Mouse (Mus musculus): Measurements from ENCODE around the gene 0610012G03Rik. TPM values are rescaled to one million over a fixed set of nuclear protein-coding genes. Genes with fewer than 3 reads are reported as not detected.

0610012G03Rik gene
- polyA plus RNA-seq, 1 experiment from 2014 or later = 103 TPM

GRCm38 (mm10) chr16:31934550-31935010, 13.7 kb downstream of the 0610012G03Rik start:
- peak overlapping the region; percentile 52 for H3K4me2 ChIP-seq (replicated peaks; ENCODE audit: low read depth, low read length)
- 21% methylated on average over 13 of the region's 13 CpGs for WGBS
- H3K36me3 ChIP-seq (ENCODE audit: insufficient read depth, low read length) = no peaks in the 10 kb centered on the region
- peaks cover 26% of the 10 kb centered on the region for H3K4me1 ChIP-seq (ENCODE audit: insufficient read depth, low read length)
- peaks cover 30% of the 10 kb centered on the region for H3K27me3 ChIP-seq (ENCODE audit: insufficient read depth, low read length)
- ATAC-seq (ENCODE audit: low FRiP score, low TSS enrichment) = no peak
- H3K27ac ChIP-seq (ENCODE audit: low read length) = no peak overlapping the region
- 0 out of 2 replicates have a peak overlapping the region, but pooled peaks have one; percentile 2 for H3K9ac ChIP-seq (replicated peaks; ENCODE audit: low read length)
- peak overlapping the region; percentile 35 for H3K4me3 ChIP-seq (ENCODE audit: low read length)
- no peaks in the 10 kb centered on the region; the same call in 1 of the 2 replicates for H3K9me3 ChIP-seq (ENCODE audit: low read length)

- peak within 1 kb of the TSS; percentile 67 for H3K4me2 ChIP-seq (replicated peaks; ENCODE audit: low read depth, low read length)
- no peaks in the 10 kb centered on the region for H3K36me3 ChIP-seq (ENCODE audit: insufficient read depth, low read length)
- peaks cover 30% of the 10 kb centered on the region for H3K27me3 ChIP-seq (ENCODE audit: insufficient read depth, low read length)
- H3K4me1 ChIP-seq (ENCODE audit: insufficient read depth, low read length) = peaks cover 26% of the 10 kb centered on the region
- ATAC-seq (ENCODE audit: low FRiP score, low TSS enrichment) = no peak
- peak within 1 kb of the TSS; percentile 53 for H3K4me3 ChIP-seq (ENCODE audit: low read length)
- H3K27ac ChIP-seq (ENCODE audit: low read length) = no peak within 1 kb of the TSS
- 7% methylated on average over 42 of the region's 42 CpGs for WGBS
- H3K9ac ChIP-seq (replicated peaks; ENCODE audit: low read length) = peak within 1 kb of the TSS; percentile 46
- H3K9me3 ChIP-seq (ENCODE audit: low read length) = no peaks in the 10 kb centered on the region; the same call in 1 of the 2 replicates
Measured at GRCm38 (mm10) chr16:31933751-31934549, 14.3 kb downstream of the 0610012G03Rik start, which contains the start of gene Pigz. Gene Pigz, plus strand, starts transcription at chr16:31933851.

- no peak overlapping the region for H3K27ac ChIP-seq (ENCODE audit: low read length)
- H3K4me2 ChIP-seq (replicated peaks; ENCODE audit: low read depth, low read length) = peak overlapping the region; percentile 67
- peak; percentile 85 for ATAC-seq (ENCODE audit: low FRiP score, low TSS enrichment)
- H3K4me3 ChIP-seq (ENCODE audit: low read length) = peak overlapping the region; percentile 53
- H3K9me3 ChIP-seq (ENCODE audit: low read length) = no peaks in the 10 kb centered on the region; the same call in 1 of the 2 replicates
- H3K27me3 ChIP-seq (ENCODE audit: insufficient read depth, low read length) = peaks cover 30% of the 10 kb centered on the region
- peak overlapping the region; percentile 46 for H3K9ac ChIP-seq (replicated peaks; ENCODE audit: low read length)
- H3K36me3 ChIP-seq (ENCODE audit: insufficient read depth, low read length) = no peaks in the 10 kb centered on the region
- WGBS = under 1% methylated on average over 50 of the region's 50 CpGs
- peaks cover 26% of the 10 kb centered on the region for H3K4me1 ChIP-seq (ENCODE audit: insufficient read depth, low read length)
Measured at GRCm38 (mm10) chr16:31932840-31933697, 15.2 kb downstream of the 0610012G03Rik start.

- no peak overlapping the region for H3K27ac ChIP-seq (ENCODE audit: low read length)
- peaks cover 26% of the 10 kb centered on the region for H3K4me1 ChIP-seq (ENCODE audit: insufficient read depth, low read length)
- WGBS = 61% methylated on average over 5 of the region's 5 CpGs
- no peaks in the 10 kb centered on the region for H3K36me3 ChIP-seq (ENCODE audit: insufficient read depth, low read length)
- no peak overlapping the region for H3K4me3 ChIP-seq (ENCODE audit: low read length)
- H3K9ac ChIP-seq (replicated peaks; ENCODE audit: low read length) = 0 out of 2 replicates have a peak overlapping the region, but pooled peaks have one; percentile 46
- H3K9me3 ChIP-seq (ENCODE audit: low read length) = no peaks in the 10 kb centered on the region; the same call in 1 of the 2 replicates
- H3K27me3 ChIP-seq (ENCODE audit: insufficient read depth, low read length) = peaks cover 30% of the 10 kb centered on the region
- peak overlapping the region; percentile 67 for H3K4me2 ChIP-seq (replicated peaks; ENCODE audit: low read depth, low read length)
- no peak for ATAC-seq (ENCODE audit: low FRiP score, low TSS enrichment)
Measured at GRCm38 (mm10) chr16:31932255-31932654, 16.0 kb downstream of the 0610012G03Rik start.

- Histone ChIP-seq H3K9ac (replicated peaks; ENCODE audit: low read length) (no peak overlapping the region), H3K4me1 (ENCODE audit: insufficient read depth, low read length) (peaks cover 26% of the 10 kb centered on the region), H3K27me3 (ENCODE audit: insufficient read depth, low read length) (peaks cover 27% of the 10 kb centered on the region), H3K27ac (ENCODE audit: low read length) (no peak overlapping the region), H3K36me3 (ENCODE audit: insufficient read depth, low read length) (no peaks in the 10 kb centered on the region), H3K4me2 (replicated peaks; ENCODE audit: low read depth, low read length) (no peak overlapping the region), H3K9me3 (ENCODE audit: low read length) (no peaks in the 10 kb centered on the region), H3K4me3 (ENCODE audit: low read length) (no peak overlapping the region)
- ATAC-seq (ENCODE audit: low FRiP score, low TSS enrichment) = no peak
- WGBS = 59% methylated on average over 17 of the region's 17 CpGs
Measured at GRCm38 (mm10) chr16:31931330-31931729, 17.0 kb downstream of the 0610012G03Rik start.

- H3K9ac ChIP-seq (replicated peaks; ENCODE audit: low read length) = no peak overlapping the region
- 80% methylated on average over 5 of the region's 5 CpGs for WGBS
- no peak overlapping the region for H3K4me2 ChIP-seq (replicated peaks; ENCODE audit: low read depth, low read length)
- no peak overlapping the region for H3K4me3 ChIP-seq (ENCODE audit: low read length)
- H3K4me1 ChIP-seq (ENCODE audit: insufficient read depth, low read length) = 0 out of 2 replicates have a peak, but pooled peaks cover 4% of the 10 kb centered on the region
- H3K27ac ChIP-seq (ENCODE audit: low read length) = no peak overlapping the region
- H3K9me3 ChIP-seq (ENCODE audit: low read length) = no peaks in the 10 kb centered on the region
- H3K36me3 ChIP-seq (ENCODE audit: insufficient read depth, low read length) = no peaks in the 10 kb centered on the region
- ATAC-seq (ENCODE audit: low FRiP score, low TSS enrichment) = no peak
- no peaks in the 10 kb centered on the region; the same call in 1 of the 2 replicates for H3K27me3 ChIP-seq (ENCODE audit: insufficient read depth, low read length)
Measured at GRCm38 (mm10) chr16:31927412-31927811, 20.9 kb downstream of the 0610012G03Rik start.

GRCm38 (mm10) chr16:31926547-31927182, 21.6 kb downstream of the 0610012G03Rik start:
- Histone ChIP-seq H3K4me1 (ENCODE audit: insufficient read depth, low read length) (0 out of 2 replicates have a peak, but pooled peaks cover 4% of the 10 kb centered on the region), H3K27ac (ENCODE audit: low read length) (peak overlapping the region; percentile 27; the same call in 1 of the 2 replicates), H3K4me2 (replicated peaks; ENCODE audit: low read depth, low read length) (no peak overlapping the region), H3K36me3 (ENCODE audit: insufficient read depth, low read length) (no peaks in the 10 kb centered on the region), H3K4me3 (ENCODE audit: low read length) (no peak overlapping the region), H3K9me3 (ENCODE audit: low read length) (no peaks in the 10 kb centered on the region), H3K9ac (replicated peaks; ENCODE audit: low read length) (no peak overlapping the region), H3K27me3 (ENCODE audit: insufficient read depth, low read length) (no peaks in the 10 kb centered on the region)
- ATAC-seq (ENCODE audit: low FRiP score, low TSS enrichment) = no peak; the same call in 1 of the 2 replicates
- WGBS = 72% methylated on average over 13 of the region's 13 CpGs

GRCm38 (mm10) chr16:31926091-31926490, 22.2 kb downstream of the 0610012G03Rik start:
- Histone ChIP-seq H3K36me3 (ENCODE audit: insufficient read depth, low read length) (no peaks in the 10 kb centered on the region), H3K4me1 (ENCODE audit: insufficient read depth, low read length) (0 out of 2 replicates have a peak, but pooled peaks cover 4% of the 10 kb centered on the region), H3K27ac (ENCODE audit: low read length) (peak overlapping the region; percentile 27; the same call in 1 of the 2 replicates), H3K9me3 (ENCODE audit: low read length) (no peaks in the 10 kb centered on the region), H3K4me2 (replicated peaks; ENCODE audit: low read depth, low read length) (no peak overlapping the region), H3K27me3 (ENCODE audit: insufficient read depth, low read length) (no peaks in the 10 kb centered on the region), H3K9ac (replicated peaks; ENCODE audit: low read length) (no peak overlapping the region), H3K4me3 (ENCODE audit: low read length) (no peak overlapping the region)
- 71% methylated on average over 6 of the region's 6 CpGs for WGBS
- ATAC-seq (ENCODE audit: low FRiP score, low TSS enrichment) = no peak

- ATAC-seq (ENCODE audit: low FRiP score, low TSS enrichment) = no peak
- no peaks in the 10 kb centered on the region for H3K9me3 ChIP-seq (ENCODE audit: low read length)
- H3K36me3 ChIP-seq (ENCODE audit: insufficient read depth, low read length) = no peaks in the 10 kb centered on the region
- 79% methylated on average over 6 of the region's 6 CpGs for WGBS
- 0 out of 2 replicates have a peak, but pooled peaks cover 4% of the 10 kb centered on the region for H3K4me1 ChIP-seq (ENCODE audit: insufficient read depth, low read length)
- H3K27ac ChIP-seq (ENCODE audit: low read length) = no peak overlapping the region
- no peaks in the 10 kb centered on the region for H3K27me3 ChIP-seq (ENCODE audit: insufficient read depth, low read length)
- H3K4me3 ChIP-seq (ENCODE audit: low read length) = no peak overlapping the region
- H3K4me2 ChIP-seq (replicated peaks; ENCODE audit: low read depth, low read length) = no peak overlapping the region
- H3K9ac ChIP-seq (replicated peaks; ENCODE audit: low read length) = no peak overlapping the region
Measured at GRCm38 (mm10) chr16:31924368-31924767, 23.9 kb downstream of the 0610012G03Rik start.
